Mouse (Mus musculus): ENCODE measurements around the gene Gpr161. TPM values are rescaled to one million over a fixed set of nuclear protein-coding genes. Genes with fewer than 3 reads are reported as not detected.

Gene Gpr161
- total and polyA plus RNA-seq, 3 experiments: 0.08 to 0.23 TPM; not detected in 1

DNA sequence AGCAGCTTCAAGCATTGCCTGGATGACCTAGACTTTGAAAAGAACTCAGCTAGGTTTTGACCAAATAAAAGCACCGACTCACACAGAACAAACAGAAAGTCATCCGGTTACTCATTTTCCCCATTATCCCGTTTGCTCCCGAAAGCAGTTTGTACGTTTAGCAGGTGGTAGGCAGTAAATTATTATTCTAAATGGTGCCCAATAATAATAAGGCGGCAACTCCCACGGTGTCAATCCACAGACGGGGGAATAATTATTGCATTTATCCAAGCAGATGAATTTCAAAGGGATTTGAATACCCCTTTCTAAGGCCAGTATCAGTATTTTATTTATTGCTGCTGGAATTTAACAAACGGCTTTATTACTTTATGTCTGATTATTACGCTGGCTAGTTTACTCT is 14.8 kb upstream of the Gpr161 start:
- no peak overlapping the region for H3K9ac ChIP-seq (ENCODE audit: insufficient read depth, low read depth)

DNA sequence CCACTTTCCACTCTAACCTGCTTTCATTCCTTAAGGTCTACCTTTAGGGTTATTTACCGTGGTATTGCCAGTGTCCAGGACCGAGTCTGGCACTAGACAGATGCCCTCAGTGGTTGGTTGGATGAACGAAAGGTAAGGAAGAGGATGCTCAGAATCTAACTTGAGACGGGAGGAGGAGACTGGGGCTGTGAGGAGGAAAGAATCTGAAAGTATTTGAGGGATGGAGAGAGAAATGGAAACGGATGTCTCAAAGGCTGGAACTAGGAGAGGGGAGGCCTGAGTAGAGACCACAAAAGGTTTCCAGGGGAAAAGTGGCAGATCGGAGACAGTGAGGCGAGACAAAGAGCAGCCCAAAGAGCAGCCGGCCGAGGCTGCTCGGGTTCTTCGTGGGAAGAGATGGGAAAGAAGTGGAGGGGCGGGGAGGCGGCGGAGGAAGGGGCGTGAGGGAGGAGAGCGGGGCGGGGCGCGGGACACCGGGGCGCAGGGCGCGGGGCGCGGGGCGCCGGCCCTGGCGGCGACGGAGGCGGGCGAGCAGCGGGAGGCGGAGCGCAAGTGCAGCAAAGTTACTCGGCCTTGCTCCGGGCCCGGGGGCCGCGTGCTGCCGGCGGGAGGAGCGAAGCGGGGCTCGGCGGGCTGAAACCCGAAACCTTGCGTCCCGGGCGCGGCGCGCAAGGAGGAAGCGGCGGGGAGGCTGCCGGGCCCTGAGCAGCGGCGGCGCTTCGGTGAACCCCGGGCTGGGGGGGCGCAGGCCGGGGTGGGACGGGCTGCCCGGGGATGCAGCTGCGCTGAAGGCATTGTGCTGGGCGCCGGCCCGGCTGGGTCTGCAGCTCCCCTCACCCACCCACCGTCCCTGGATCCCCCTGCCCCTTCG is 14.0 kb upstream of the Gpr161 start:
- in situ Hi-C loops (cut with MboI; ENCODE audit: low pct_ligation_motif_present, low pct_unique_long_range_greater_than_20kb, low sequenced_read_pairs): no loop called here
- DNase-seq (ENCODE audit: extremely low read depth): no peak
- peak overlapping the region; percentile 16 for H3K9ac ChIP-seq (ENCODE audit: insufficient read depth, low read depth)

More for the DNA sequence above, 14.8 kb upstream of the Gpr161 start:
- Histone ChIP-seq H3K27me3 (replicated peaks) (peaks cover 35% of the 10 kb centered on the region), H3K4me1 (ENCODE audit: control insufficient read depth in 1 of 2, insufficient read depth in 2 of 2) (peaks cover 6 to 16% of the 10 kb centered on the region in 2 experiments), H3K9me3 (replicated peaks; ENCODE audit: low read length) (no peaks in the 10 kb centered on the region), H3K79me2 (replicated peaks; ENCODE audit: control insufficient read depth, extremely low read depth, insufficient read depth, poor library complexity, severe bottlenecking) (no peaks in the 10 kb centered on the region), H3K4me3 (replicated peaks in 1 of 3; ENCODE audit: low read depth in 2 of 3, low read length in 2 of 3, poor library complexity in 1 of 3) (no peak overlapping the region), H3K27ac (ENCODE audit: insufficient read depth, low read depth) (no peak overlapping the region), H3K36me3 (replicated peaks in 1 of 2; ENCODE audit: control insufficient read depth in 1 of 2, insufficient read depth in 1 of 2, low read length in 1 of 2) (no peaks in the 10 kb centered on the region), H3K4me2 (ENCODE audit: insufficient read depth, low read depth, poor library complexity, severe bottlenecking) (no peak overlapping the region)
- dilution Hi-C loops (cut with MboI; ENCODE audit: extremely low pct_ligation_motif_present, extremely low pct_unique_long_range_greater_than_20kb, low sequenced_read_pairs) (no loop called here), in situ Hi-C loops (cut with MboI; ENCODE audit: low pct_ligation_motif_present, low pct_unique_long_range_greater_than_20kb, low sequenced_read_pairs) (no loop called here)
- no peak for TF ChIP-seq SMC3 (IDR thresholded peaks at IDR 0.05; ENCODE audit: low read depth, low read length)
- no peak for TF ChIP-seq MAZ (IDR thresholded peaks at IDR 0.05; ENCODE audit: low read depth, low read length)
- no peak for TF ChIP-seq IRF4 (IDR thresholded peaks at IDR 0.05; ENCODE audit: low read depth, low read length)
- TF ChIP-seq TCF12 (IDR thresholded peaks at IDR 0.05; ENCODE audit: low read depth, low read length): no peak
- TF ChIP-seq UBTF (IDR thresholded peaks at IDR 0.05; ENCODE audit: low read depth, low read length): no peak
- TF ChIP-seq TBP (conservative IDR thresholded peaks at IDR 0.05; ENCODE audit: low read depth, low read length): no peak
- no peak for TF ChIP-seq NELFE (IDR thresholded peaks at IDR 0.05; ENCODE audit: low read depth, low read length)
- no peak for TF ChIP-seq MYC (IDR thresholded peaks at IDR 0.05; ENCODE audit: low read depth, low read length)
- no peak for TF ChIP-seq POLR2AphosphoS2 (IDR thresholded peaks at IDR 0.05; ENCODE audit: low read depth, low read length)
- no peak for TF ChIP-seq ELF1 (IDR thresholded peaks at IDR 0.05; ENCODE audit: low read depth, low read length)
- TF ChIP-seq SIN3A (IDR thresholded peaks at IDR 0.05; ENCODE audit: low read length): no peak
- no peak for TF ChIP-seq HCFC1 (IDR thresholded peaks at IDR 0.05; ENCODE audit: low read depth, low read length)
- no peak for TF ChIP-seq POLR2A (IDR thresholded peaks at IDR 0.05; ENCODE audit: low read depth, low read length)
- TF ChIP-seq ETS1 (conservative IDR thresholded peaks at IDR 0.05; ENCODE audit: low read depth, low read length): no peak
- no peak for TF ChIP-seq NRF1 (IDR thresholded peaks at IDR 0.05; ENCODE audit: low read depth, low read length)
- TF ChIP-seq USF2 (conservative IDR thresholded peaks at IDR 0.05; ENCODE audit: low read depth, low read length): no peak
- no peak for TF ChIP-seq MAFK (IDR thresholded peaks at IDR 0.05; ENCODE audit: insufficient replicate concordance, low read length)
- no peak for TF ChIP-seq EP300 (IDR thresholded peaks at IDR 0.05; ENCODE audit: low read length)
- no peak for DNase-seq (ENCODE audit: extremely low read depth)

More for the DNA sequence above, 14.0 kb upstream of the Gpr161 start:
- Histone ChIP-seq H3K4me2 (ENCODE audit: insufficient read depth, low read depth, poor library complexity, severe bottlenecking) (peak overlapping the region; percentile 95), H3K36me3 (replicated peaks in 1 of 2; ENCODE audit: control insufficient read depth in 1 of 2, insufficient read depth in 1 of 2, low read length in 1 of 2) (no peaks in the 10 kb centered on the region), H3K27me3 (replicated peaks) (peaks cover 35% of the 10 kb centered on the region), H3K4me3 (replicated peaks in 1 of 3; ENCODE audit: low read depth in 2 of 3, low read length in 2 of 3, poor library complexity in 1 of 3) (peak overlapping the region in 2 of 3 experiments; percentile 50 to 56), H3K4me1 (ENCODE audit: control insufficient read depth in 1 of 2, insufficient read depth in 2 of 2) (peaks cover 6 to 16% of the 10 kb centered on the region in 2 experiments), H3K79me2 (replicated peaks; ENCODE audit: control insufficient read depth, extremely low read depth, insufficient read depth, poor library complexity, severe bottlenecking) (no peaks in the 10 kb centered on the region), H3K27ac (ENCODE audit: insufficient read depth, low read depth) (no peak overlapping the region), H3K9me3 (replicated peaks; ENCODE audit: low read length) (no peaks in the 10 kb centered on the region)
- TF ChIP-seq JUN (IDR thresholded peaks at IDR 0.05; ENCODE audit: insufficient read depth, low read depth, low read length): no peak
- no peak for TF ChIP-seq MAX (IDR thresholded peaks at IDR 0.05; ENCODE audit: low read length)
- no peak for TF ChIP-seq ZMIZ1 (IDR thresholded peaks at IDR 0.05; ENCODE audit: low read depth, low read length)
- no peak for TF ChIP-seq ETS1 (conservative IDR thresholded peaks at IDR 0.05; ENCODE audit: low read depth, low read length)
- no peak for TF ChIP-seq BHLHE40 (IDR thresholded peaks at IDR 0.05; ENCODE audit: low read depth, low read length)
- TF ChIP-seq MEF2A (IDR thresholded peaks at IDR 0.05; ENCODE audit: borderline replicate concordance, low read depth, low read length): no peak
- no peak for TF ChIP-seq RCOR1 (conservative IDR thresholded peaks at IDR 0.05; ENCODE audit: low read depth, low read length)
- peak; percentile 83 for TF ChIP-seq UBTF (IDR thresholded peaks at IDR 0.05; ENCODE audit: low read depth, low read length)
- TF ChIP-seq NRF1 (IDR thresholded peaks at IDR 0.05; ENCODE audit: low read depth, low read length): peak; percentile 24; the same call in 1 of the 2 replicates
- TF ChIP-seq PAX5 (IDR thresholded peaks at IDR 0.05; ENCODE audit: low read length): no peak
- no peak for TF ChIP-seq ELF1 (IDR thresholded peaks at IDR 0.05; ENCODE audit: low read depth, low read length)
- TF ChIP-seq ZNF384 (IDR thresholded peaks at IDR 0.05; ENCODE audit: low read depth, low read length): no peak
- no peak for TF ChIP-seq EP300 (IDR thresholded peaks at IDR 0.05; ENCODE audit: low read length)
- TF ChIP-seq POLR2A (IDR thresholded peaks at IDR 0.05; ENCODE audit: low read depth, low read length): no peak
- TF ChIP-seq GABPA (IDR thresholded peaks at IDR 0.05; ENCODE audit: insufficient replicate concordance, low read depth, low read length): no peak
- dilution Hi-C loops (cut with MboI; ENCODE audit: extremely low pct_ligation_motif_present, extremely low pct_unique_long_range_greater_than_20kb, low sequenced_read_pairs): no loop called here

Measured in CH12.LX (cell line).